Mouse (Mus musculus) CD4-positive, CD25-positive, alpha-beta regulatory T cell, adult 9 weeks (primary cell): ENCODE data around the gene Ssb. TPM values are rescaled to one million over a fixed set of nuclear protein-coding genes. Genes with fewer than 3 reads are reported as not detected.

Source experiments
- polyA plus RNA-seq: library from polyadenylated mRNA; unstranded; fragments of 100-300 nt; shearing (Covaris generic); gene quantifications from one replicate; pipeline ENCODE4 v1.2.1, GENCODE M21; 2017

The Ssb gene
- polyA plus RNA-seq, result 353 TPM

DNA sequence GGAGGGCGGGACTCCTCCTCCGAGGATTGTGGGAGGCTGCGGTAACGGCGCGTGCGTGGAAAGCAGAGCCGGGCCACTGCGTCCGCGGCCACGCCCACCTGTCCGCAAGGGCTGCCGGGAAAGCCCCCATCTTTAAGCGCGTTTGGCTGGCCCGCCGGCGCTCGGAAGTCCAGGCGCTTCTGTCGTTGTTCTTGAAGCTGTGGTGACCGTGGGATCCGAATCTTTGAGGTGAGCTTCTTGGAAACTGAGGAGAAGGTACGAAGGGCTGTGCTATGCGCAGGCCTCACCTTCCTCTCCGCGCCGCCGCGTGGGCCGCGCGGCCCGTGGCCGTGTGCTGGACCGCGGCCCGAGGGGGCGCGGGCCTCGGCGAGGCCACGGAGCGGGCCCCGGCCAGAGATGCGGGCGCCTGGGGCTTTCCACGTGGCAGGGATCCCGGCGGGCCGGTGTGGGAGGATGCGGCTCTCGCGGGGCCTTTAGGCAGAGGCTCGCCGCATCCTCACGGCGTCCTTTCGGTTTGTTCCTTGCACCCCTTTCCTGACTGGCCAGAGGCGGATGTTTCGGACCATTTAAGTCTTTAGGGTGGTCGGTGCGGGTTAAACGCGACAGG, at the start of gene Ssb:
Gene Ssb, plus strand, starts transcription at position 78 of the 607 bp plus-strand sequence.

DNA sequence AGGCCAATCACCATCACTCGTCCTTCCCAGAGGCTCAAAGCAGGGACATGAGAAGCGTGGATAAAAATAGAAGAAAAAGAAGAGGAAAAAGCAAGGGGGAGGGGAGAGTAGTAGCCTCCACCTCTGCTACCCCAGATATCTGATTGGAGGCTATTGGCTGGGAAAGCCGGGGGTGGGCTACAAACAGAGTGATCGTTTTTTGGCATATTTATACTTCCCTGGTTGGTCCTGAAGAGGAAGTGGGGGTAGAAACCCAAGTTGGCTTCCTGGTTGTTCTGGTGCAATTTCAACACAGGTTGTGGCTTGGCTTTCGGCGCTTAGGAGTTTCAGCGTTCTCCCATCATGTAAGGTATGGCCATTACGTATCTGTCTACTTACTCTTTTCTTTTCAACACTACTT, 39.7 kb upstream of the Ssb start, which contains the start of gene Klhl23:
Gene Klhl23, plus strand, starts transcription at position 234 of the 400 bp plus-strand sequence.

DNA sequence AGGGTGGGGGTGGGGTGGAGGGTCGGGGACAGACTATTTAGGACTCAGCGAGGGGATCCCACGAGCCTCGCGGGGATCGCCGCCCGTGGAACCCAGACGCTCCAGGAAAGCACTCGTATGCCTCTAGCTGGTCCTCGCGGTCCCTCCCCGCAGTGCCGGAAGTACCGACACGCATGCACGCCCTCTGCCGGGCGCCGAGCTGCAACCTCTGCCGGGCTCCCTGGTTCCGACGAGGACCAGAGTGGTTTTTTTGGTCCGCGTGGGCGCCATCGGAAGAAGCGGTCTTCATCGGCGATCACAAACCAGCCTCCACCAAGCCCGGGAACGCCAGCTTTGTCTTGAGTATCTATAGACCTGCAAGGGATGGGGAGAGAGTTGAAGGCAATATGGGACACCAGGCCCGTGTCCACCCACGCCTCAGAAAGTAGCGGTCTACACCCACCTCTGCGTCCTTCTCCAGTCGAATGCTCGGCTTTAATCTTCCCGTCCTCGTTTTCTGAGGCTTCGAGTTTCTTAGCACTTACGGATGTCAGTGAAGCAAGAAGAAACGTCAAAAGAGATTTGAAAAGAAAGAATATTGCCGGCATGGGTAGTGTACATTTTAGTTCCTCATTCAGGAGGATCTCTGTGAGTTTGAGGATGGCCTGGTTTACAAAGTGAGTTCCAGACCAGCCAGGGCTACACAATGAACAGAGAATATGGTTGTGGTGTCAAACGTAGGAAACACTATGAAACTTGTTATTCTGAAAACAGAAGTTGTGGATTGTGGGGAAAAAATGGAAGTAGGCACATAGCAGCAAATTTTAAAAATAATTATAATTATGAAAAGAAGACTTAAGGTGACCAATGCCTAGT, 24.3 kb downstream of the Ssb start, which contains the start of gene Mettl5:
Gene Mettl5, minus strand, starts transcription at position 165 of the 855 bp plus-strand sequence.

DNA sequence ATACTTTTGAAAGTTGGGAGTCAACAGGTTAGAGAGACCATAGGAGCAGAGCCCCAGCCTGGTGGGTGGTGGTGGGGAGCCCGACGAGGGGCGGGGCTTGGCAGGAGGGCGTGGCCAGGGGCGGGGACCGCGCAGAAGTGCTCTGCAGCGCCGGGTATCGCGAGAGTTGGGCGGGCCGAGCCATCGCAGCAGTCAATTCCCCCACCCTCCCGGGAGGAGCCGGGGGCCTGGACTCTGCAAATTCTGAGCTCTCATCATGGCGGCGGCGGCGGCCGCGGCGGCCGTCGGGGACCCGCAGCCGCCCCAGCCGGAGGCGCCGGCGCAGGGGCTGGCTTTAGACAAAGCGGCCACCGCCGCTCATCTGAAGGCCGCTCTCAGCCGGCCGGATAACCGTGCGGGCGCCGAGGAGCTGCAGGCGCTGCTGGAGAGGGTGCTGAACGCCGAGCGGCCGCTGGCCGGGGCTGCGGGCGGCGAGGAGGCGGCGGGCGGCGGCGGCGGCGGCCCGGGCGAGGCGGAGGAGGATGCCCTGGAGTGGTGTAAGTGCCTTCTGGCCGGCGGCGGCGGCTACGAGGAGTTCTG, 35.8 kb downstream of the Ssb start, which contains the start of gene Ubr3:
Gene Ubr3, plus strand, starts transcription at position 208 of the 579 bp plus-strand sequence.

Other genes with a start within 250 kb of the Ssb start
- gene Bbs5, start 214.4 kb upstream of the Ssb start, polyA plus RNA-seq, result 0.73 TPM
- gene Klhl41, start 191.4 kb upstream of the Ssb start, polyA plus RNA-seq, result not detected
- 16.6 TPM for gene Fastkd1, start 148.0 kb upstream of the Ssb start, polyA plus RNA-seq
- 195 TPM for gene Ppig, start 139.0 kb upstream of the Ssb start, polyA plus RNA-seq
- gene Ccdc173, start 72.0 kb upstream of the Ssb start, polyA plus RNA-seq, result 4.0 TPM
- gene Phospho2, start 71.9 kb upstream of the Ssb start, polyA plus RNA-seq, result 33.3 TPM
- 0.20 TPM for gene Klhl23, start 39.6 kb upstream of the Ssb start, polyA plus RNA-seq
- 40.6 TPM for gene Mettl5, start 24.1 kb downstream of the Ssb start, polyA plus RNA-seq
- gene Ubr3, start 35.7 kb downstream of the Ssb start, polyA plus RNA-seq, result 7.5 TPM
- 16.0 TPM for gene Myo3b, start 177.6 kb downstream of the Ssb start, polyA plus RNA-seq